Mouse (Mus musculus) v-Abl transformed pro-B cells (cell line): Measurements from ENCODE around the gene Rap1gap2.

Experiments
- in situ Hi-C, 2 experiments: fragments of 400-800 bp; cut with MboI; formaldehyde crosslinking; loops; one replicate each; pipeline ENCODE4 v1.15.1; 2025; ENCODE audit not compliant: unreplicated experiment in 2 of 2

Rap1gap2 gene

DNA sequence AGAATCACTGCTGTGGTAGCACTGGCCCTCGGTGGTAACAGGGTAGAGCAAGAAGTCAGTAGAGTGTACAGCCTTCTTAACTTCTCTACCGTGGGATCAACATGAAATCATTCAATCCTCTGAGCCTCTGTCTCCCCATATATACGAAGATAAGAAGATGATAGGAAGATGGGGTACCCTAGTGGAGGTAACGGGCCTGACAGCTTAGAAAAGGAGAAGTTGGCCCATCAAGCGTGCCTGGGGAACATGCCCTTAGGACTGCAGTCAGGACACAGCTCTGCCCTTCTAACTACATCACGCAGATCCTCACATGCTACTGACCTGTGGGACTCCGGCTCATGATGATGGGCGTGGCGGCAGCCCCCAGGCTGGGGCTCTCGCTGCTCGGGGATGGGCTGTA, 218.8 kb downstream of the Rap1gap2 start:
- in situ Hi-C loops = loop anchor here in 1 of 2 experiments (25.0 kb wide), 1 partner anchor 1880 kb away; no protein-coding TSS in a partner anchor

DNA sequence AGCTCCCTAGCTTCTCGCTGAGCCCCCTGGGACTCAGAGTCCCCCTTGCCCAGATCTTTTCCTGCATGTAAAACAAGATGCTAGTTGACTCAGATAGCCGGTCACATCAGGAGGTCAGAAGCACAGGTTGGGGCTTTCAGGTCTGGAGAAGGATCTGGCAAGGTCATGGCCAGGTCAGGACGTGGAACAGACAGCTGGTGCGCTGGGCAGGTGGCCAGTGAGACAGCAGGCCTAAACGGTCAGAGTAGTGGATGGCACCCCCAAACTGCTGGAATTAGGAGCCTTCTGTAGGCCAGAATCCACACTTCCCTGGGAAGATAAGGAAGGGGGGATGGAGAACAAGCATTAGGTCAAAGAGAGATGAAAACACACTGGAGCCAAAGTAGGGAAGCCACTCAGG, 223.5 kb downstream of the Rap1gap2 start:
- in situ Hi-C loops = loop anchor here in 1 of 2 experiments (25.0 kb wide), 1 partner anchor 1875 kb away; no protein-coding TSS in a partner anchor

DNA sequence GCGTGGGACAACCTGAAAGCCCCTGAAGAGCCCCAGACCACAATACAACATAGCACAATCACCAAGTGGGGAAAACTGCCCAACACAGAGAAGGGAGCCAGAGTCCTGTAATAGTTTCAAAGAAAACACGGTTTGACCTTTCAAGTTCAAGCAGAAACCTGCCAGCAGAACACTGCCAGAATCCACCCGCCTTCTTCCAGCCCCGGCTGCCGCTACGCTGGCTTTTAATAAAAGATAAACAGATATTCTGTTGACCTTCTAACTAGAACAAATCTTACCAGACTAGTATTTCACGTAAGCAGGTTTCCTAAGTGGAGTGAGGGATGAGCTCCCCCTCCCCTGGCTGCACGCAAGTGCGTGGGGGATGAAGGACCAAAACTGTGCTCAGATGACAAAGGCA, 225.0 kb downstream of the Rap1gap2 start:
- in situ Hi-C loops = loop anchor here in 1 of 2 experiments (25.0 kb wide), 1 partner anchor 1873 kb away; no protein-coding TSS in a partner anchor

DNA sequence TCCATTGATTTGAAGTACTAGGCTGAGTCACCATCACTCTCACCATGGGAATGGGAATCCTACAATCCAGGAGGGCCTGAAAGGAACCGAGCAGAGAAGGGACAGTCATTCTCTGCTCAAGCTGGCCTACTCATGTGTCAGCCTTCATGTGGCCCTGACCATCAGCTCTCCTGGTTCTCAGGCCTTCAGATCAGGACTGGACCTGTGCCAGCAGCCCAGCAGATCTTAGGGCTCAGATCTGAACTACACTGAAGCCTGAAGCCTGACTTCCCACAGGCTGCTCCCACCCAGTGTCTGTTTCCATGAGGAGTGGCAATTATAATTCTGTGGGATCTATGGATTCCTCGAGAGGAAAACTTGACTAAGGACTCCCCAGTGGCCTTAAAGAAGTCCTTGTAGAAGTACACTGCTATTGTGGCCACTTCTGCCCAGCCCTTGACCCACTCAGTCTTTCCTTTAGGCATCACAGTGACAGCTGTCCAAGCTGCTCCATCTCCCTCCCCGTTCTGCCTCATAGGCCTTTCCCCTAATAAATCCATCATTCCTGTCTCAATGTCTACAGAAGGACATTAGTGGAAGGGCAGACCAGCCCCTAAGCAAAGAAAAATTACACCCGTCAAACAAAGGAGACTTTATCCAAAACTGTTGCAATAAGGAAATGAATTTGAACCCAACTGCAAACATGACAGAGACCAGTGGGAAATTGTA, 231.4 kb downstream of the Rap1gap2 start:
- in situ Hi-C loops = loop anchor here (5.0 to 25.0 kb wide), 5 partner anchors 158 to 1867 kb away; partner anchors contain the start of gene Ncbp3 (in 1 of the 2)

DNA sequence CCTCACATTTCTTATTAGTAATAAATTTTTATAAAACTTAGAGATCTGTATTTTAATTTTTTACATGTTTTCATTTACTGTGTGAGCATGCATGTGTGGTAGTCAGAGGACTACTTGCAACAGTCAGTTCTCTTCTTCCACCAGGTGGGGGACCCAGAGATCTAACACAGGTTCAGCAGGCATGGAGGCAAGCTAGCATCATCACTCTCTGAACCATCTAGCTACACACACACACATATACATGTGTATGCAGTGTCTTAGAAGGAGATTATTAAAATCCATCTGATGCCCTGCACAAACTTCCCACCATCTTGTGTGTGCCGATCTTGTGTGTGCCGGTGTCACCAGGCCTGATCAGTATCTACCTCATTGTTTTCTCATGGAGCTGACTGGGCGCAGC, 233.9 kb downstream of the Rap1gap2 start:
- in situ Hi-C loops = loop anchor here (5.0 to 25.0 kb wide), 5 partner anchors 160 to 1865 kb away; partner anchors contain the start of gene Ncbp3 (in 1 of the 2)

DNA sequence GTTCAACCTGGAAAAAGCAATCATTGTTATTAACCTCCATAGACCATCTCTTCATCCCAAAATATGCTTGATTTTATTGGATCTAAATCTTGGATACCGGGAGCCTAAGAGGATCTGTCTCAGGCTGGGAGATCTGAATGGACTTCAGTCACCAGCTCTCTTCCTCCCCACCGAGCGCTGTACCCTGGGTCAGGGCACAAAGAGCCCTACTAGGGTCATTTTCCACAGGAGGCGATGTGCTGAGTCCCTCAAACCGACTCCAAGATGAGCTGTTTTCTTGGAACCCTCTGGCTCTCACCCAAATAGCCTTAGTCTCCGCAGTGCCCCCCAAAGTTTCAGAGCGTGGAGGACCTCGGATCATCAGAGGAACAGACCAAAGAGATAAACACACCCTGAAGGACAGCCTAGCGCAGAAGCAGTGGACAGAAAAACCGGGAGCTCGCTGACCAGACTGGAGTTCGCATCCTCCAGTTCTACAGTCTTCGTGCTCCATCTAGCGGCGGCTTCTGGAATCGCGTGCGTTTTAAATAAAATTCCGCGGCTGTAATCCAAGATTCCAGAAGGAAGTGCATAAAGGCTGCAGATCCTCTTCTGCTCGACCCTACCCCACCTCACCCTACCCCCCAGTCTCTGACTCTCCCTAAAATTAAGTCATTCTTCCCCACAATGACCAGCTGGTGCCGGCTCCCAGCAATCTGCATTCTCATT, 239.2 kb downstream of the Rap1gap2 start:
- in situ Hi-C loops = loop anchor here (5.0 to 25.0 kb wide), 11 partner anchors 473 to 2009 kb away; partner anchors contain the start of genes Ncbp3 (in 1 of the 2), Spns3 (in 1 of the 2) and Tekt1 (in 1 of the 2)

DNA sequence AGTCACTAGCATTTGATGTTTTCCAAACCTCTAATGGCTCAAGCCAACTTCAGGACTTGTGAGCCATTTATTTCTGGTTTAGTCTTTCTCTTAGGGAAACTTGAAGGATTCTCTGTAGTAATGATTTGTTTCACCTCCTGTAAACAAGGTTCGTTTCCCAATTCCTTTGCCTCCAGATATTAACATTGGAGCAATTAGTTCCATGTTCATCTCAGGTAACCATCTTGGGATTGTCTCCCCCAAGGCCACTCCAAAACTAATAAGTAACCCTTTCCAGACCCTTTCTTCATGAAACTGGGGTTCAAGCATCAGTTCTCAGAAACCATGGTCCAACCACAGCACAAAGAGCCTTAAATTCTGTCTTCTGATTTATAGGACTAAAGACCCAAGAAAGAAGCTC, 248.9 kb downstream of the Rap1gap2 start, which contains the start of gene Olfr412:
Gene Olfr412, plus strand, starts transcription at position 301 of the 400 bp plus-strand sequence.
- in situ Hi-C loops = loop anchor here (10.0 to 25.0 kb wide), 5 partner anchors 1477 to 1999 kb away; partner anchors contain the start of genes Spns3 (in 1 of the 2) and Tekt1 (in 1 of the 2)

DNA sequence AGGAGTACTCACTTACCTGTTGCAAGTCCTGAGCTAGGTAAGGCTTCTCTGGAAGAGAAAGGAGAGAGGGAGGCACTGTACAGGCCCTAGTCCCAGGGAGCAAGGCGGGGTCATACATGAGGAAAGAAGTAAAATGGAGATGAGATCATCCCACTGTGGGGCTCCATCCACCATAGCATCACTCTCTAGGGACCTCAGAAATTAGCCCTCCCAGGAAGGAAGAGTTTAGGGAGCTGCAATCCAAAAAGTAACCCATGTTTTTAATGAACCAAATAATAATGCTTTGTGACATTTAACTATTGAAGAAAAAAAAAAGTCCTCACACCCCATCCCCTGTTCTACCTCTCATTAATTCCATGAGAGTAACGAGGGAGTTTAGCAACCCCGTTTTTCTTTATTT, 258.2 kb downstream of the Rap1gap2 start, which contains the start of gene Olfr411:
Gene Olfr411, minus strand, starts transcription at position 101 of the 400 bp plus-strand sequence.
- in situ Hi-C loops = loop anchor here (25.0 kb wide), 4 partner anchors 1490 to 1990 kb away; partner anchors contain the start of genes Spns3 (in 1 of the 2) and Tekt1 (in 1 of the 2)

DNA sequence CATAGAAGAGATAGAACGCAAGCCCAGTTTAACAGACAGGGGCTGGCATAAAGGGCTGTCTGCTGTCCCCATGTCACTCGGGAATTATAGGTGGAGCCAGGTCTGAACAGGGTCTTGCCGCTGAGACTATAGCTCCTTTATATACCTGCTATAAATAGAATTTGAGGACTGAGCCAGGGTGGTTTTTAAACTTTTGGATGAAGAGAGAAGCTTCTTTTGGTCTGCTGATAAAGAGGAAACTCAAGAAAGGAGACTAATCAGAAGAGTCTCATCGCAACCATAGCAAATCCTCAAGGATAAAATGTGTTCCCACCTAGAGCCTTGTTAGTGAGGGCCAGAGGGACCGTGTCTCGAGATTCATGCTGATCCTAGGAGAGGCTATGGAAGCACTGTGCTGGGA, 272.8 kb downstream of the Rap1gap2 start, which contains the start of gene Olfr410:
Gene Olfr410, minus strand, starts transcription at position 101 of the 400 bp plus-strand sequence.
- in situ Hi-C loops = no loop called here
